Mouse (Mus musculus) regulatory T cell (primary cell): ENCODE results near the gene Aff3.

Experiments used
- in situ Hi-C: fragments of 300-600 bp; cut with MboI, MseI; formaldehyde crosslinking; loops from one replicate; pipeline ENCODE4 v1.15.1; 2025; ENCODE audit warnings: high pct_unique_total_duplicates

Aff3 gene

DNA sequence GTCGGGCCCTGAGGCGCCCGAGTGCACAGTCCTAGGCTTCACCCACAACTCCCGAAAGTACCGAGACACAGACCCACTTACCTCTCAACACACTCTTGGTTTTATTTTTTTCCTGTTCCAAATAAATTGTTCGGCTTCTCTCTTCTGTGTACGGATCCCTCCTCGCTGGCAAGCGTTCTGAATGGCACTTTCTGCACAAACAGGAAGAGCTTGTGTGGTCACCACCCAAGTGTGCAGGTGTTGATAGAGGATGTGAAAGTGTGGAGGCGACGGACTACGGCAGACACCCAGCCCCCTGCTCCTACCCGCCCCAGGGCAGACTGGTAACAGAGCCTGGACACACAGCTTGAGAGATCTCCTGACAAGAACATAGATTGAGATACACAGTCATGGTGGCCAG lies at the start of gene Aff3:
Aff3 (minus strand) TSS at position 179 of the 400 bp plus-strand sequence.
- in situ Hi-C loops = loop anchor here (5.0 to 10.0 kb wide), 2 partner anchors 58 to 1070 kb away; no protein-coding TSS in a partner anchor

DNA sequence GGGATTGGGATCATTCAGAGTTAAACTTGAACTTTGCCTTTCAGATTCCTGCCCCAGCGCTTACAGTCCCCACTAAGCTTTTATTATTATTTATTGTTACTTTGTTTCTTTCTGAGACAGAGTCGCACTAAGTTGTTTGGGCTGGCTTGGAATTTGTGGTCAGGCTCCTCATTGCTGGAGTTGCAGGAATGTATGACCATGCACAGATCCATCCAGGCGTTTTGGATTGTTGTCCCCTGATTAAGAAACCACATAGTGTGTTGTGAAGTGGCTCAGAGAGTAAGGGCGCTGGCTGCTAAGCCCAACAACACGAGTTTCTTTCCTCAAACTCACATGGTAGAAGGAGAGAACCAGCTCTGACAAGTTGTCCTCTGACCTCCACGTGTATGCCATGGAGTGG lies 35.9 kb upstream of the Aff3 start:
- in situ Hi-C loops = no loop called here

DNA sequence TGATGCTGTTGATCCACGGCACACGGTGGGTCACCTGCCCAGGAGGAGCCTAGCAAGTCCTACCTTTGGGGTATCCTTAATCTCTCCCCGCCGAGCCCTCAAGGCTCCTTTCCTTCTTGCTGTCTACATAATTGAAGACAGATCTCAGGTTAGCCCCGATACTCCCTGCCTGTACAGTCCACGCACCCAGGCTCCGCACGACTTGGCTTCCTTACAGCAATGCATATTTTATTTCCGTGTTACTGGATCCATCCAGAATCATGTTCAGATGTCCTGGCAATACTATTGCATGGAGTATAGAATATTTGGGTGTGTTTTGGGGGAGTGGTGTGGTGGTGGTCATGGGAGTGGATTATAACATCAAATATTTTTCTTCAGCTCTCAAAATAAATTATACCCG lies 34.5 kb upstream of the Aff3 start:
- in situ Hi-C loops = no loop called here

DNA sequence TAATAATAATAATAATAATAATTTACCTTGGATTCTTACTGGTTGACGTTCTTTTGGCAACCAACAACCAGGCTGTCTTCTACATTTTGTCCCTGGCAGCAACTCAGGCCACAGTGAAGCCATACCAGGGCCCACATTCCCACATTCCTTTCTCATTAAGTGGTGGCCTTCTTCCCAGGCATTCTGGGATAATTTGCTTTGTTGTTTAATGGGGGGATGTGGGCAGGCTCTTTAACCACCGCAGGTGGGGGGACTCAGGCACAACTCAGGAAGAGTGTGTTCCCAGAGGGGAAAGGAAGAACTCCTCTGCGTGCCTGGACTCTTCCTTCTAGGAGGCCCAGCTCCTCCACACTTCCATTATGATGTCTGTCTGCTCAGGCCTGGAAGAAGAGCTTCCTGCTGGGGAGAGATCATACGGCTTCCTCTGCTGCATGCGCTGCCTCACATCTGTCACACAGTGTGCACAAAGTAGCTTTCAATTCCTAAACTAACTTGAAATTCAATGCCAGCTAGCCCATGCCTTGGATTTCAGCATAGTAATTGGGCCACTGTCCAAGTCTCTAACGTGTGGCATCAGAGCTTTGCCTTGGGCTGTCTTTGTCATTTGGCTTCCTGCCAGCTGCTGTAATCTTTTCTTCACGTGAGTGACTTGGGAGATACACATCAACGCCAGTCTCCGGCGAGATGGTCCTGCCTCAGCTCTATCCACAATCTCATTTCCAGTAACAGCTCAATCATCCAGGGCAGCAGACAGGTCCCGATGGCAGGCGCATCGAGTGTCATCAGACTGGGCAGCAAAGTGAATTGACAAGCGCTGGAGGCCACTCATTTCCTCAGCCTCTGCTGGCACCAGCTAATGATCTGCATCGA lies 31.3 kb upstream of the Aff3 start:
- in situ Hi-C loops = no loop called here

DNA sequence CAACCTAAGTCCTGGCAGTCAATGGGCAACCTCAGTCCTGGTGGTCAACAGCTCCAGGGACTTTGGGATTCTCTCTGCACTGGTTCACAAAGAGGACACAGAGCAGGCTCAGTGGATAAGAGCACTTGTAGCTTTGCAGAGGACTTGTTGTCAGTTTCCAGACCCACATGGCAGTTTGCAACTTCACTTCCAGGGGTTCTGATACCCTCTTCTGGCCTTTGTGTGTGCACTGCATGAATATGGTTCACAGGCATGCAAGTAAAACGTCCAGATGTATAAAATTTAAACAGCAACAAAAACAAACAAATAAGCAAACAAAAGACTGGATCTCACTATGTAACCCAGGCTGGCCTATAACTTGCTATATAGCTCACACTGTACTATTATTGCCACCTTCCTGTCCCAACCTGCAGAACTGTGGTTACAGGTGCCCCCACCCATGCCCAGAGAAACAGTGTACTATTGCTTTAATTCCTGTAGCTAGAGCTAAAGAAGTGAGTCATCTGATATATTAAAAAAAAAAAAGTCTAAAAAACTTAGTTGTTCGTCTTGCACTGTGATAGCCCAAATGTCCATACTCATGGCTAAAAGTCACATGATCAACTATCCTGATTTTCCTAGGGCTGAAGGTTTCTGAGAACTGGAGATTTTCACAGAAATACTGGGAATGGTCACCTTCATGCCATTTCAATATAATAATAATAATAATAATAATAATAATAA lies 30.5 kb upstream of the Aff3 start:
- in situ Hi-C loops = no loop called here

DNA sequence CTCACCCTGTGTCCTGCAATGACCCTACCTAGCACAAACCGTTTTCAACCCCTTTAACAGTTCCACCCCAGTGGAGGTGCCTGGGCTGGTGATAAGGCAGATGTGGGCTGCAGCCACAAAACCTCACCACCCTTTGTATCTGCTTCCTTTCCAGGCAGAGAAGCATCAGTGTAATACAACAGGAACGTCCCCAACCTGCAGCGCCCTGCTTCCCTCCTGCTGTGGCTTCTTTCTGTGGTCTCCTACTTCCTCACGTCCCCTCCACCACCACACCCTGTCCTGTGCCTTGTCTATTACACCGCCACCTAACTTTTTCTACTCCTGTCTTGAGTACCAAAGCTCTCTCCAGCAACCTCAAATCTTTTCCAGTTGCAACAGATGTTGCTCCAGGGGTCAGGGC lies 29.4 kb upstream of the Aff3 start:
- in situ Hi-C loops = no loop called here

DNA sequence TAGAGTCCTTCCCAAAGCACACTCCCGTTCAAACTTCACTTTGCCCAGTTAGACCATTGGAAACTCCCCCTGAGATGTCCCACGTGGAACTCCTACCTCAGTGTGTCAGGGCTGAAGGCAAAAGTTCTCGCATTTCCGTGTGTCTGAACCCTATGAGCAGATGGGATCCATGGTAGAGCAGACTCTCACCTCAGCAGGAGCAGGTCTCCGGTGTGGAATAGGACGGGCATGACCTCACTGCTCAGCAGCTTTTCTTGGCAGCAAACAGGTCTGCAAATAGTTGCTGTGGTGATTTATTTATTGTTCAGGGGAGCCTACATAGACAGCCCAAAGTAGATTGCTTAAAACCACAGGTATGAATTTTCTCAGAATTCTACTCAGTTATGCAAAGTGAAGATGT lies 25.7 kb upstream of the Aff3 start:
- in situ Hi-C loops = no loop called here

DNA sequence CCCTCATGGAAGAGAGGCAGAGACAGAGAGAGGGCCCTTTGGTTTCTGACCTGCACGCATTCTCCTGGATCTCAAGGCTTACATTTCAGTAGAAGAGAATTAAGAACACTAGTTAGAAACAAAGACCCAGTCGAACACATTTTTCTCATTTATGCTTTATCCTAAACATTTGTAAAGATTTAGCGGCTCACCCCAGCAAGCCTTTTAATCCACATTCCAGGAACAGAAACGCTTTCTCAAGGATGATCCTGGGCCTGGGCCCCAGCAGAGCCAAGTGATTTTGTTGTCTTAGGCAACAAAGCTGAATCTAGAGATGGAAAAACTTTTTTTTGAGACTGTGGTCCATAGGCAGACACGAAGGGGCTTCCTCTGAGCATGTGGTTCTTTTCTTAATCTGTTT lies 23.5 kb upstream of the Aff3 start:
- in situ Hi-C loops = no loop called here

DNA sequence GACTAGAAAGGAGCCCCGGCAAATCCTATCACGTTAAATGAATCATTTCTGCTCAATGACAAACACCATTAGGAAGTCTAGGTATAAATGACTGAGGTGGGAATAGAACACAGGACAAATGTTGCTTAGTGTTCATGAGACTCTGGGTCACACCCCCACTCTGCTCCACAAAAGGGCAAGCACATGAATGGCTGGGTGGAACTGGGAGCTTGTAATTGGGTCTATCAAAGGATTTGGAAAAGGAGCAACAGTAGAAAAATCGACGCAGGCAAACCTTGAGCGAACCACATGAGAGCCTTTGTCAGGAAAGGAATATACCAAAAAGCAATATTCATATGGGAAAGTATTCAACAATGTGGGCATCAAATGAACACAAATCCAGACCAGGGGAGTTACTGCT lies 21.0 kb upstream of the Aff3 start:
- in situ Hi-C loops = no loop called here

DNA sequence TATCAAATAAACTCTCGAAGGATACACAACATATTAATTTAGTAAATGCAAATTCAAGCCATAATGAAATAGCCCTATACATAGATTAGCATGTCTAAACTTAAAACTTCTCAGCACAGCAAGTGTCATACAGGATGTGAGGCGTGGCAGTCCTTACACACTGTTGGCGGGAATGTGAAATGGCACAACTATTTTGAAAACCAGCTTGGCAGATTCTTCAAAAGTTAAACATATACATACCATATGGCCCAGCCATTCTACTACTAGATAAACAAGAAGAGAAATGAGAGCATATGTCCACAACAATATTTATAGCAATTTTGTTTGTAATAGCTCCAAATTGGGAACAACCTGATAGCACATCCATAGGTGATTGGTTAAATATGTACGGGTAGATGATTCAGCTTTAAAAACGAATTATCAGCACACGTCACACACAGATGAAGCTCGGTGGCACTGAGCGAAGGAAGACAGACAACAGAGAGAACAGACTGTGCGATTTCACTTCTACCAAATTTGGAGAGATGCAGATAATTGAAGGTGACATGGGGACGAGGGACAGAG lies 18.5 kb upstream of the Aff3 start:
- in situ Hi-C loops = no loop called here

DNA sequence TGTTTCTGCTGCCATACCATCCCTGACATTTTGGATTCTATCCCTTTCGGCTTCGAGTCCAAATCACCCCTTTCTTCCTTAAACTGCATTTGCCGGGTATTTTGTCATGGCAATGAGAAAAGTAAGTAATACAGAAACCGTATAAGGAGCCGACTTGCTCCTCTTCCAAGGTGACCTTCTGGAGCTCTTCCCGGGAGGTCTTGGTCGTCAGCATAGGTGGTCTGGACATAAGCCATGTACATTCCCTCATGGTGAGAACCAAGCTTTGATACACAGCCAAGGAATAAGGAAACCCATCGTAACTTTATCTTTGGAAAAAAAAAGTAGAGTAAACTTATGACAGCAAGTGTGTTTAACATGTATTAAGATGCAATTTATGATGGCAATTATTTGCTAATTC lies 15.1 kb upstream of the Aff3 start:
- in situ Hi-C loops = no loop called here

DNA sequence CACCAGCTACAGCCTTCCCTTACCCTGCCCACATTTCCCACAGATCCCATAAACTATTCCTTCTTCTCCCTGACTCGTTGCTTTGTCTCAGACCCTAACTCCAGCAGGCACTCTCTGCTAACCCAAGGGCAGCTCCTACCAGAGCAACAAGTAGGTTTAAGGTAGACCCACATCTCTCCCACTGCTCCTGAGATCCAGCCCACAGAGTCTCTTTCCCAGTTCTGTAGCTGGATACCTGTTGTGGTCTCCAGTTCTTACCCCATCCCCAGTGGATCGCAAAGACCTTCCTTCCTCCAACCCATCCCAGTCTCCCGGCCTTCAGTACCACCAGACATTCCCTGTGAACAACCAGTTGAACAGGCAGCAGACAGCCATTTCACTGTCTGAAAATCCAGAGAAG lies 7.0 kb upstream of the Aff3 start:
- in situ Hi-C loops = no loop called here

DNA sequence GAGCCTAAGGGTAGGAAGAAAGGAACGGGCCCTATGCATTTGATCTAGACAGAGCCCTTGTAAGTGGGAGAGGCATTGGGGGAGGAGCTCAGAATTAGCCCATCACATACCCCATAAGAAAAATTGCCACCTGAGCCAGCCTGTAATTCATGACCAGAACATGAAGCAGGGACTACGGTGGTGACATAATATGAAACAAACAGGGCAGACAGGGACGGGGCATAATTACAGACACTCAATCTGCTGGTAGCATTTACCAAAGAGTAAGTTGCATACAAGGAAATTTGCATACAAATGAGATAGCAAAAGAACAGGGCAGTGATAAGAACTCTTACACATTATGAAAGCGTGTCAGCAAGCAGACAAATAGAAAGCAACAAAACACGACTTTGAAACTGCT lies 6.3 kb upstream of the Aff3 start:
- in situ Hi-C loops = no loop called here

DNA sequence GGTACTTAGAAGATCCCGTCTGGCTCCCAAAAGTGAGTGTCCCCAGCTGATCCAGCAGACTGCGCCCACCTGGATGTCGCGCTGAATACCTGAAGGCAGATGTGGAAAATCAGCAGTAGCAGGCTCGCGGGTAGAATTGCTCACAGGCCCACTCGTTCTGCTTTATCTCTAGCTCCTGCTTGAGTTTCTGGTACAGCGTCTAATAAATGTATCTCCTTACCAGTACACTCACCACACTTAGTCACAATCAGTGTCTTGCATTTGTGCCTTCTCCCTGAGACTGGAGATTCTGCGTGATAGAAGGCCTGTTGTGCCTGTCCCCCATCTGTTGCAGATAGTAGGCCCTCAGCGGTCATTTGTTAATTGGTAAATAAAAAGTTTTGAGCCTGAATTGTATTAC lies 3.6 kb upstream of the Aff3 start:
- in situ Hi-C loops = loop anchor here (5.0 to 10.0 kb wide), 2 partner anchors 54 to 1066 kb away; no protein-coding TSS in a partner anchor

DNA sequence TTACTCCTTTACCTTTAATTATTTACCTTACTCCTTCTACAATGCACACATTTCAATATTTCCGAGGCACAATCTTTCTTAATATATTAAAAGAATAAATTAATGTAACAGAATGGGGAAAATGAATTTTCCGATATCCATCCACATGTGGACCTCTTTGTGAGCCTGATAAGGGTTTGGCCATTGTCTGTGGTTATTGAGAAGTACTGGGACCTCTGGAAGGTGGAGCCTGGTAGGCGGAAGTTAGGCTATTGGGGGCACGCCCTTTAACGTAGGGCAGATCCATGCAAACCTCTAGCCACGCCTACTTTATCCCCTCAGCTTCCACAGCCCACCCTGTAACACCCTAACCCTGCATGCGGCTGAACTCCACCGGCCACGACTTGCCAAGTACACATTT lies 3.1 kb upstream of the Aff3 start:
- in situ Hi-C loops = loop anchor here (5.0 to 10.0 kb wide), 2 partner anchors 54 to 1067 kb away; no protein-coding TSS in a partner anchor

DNA sequence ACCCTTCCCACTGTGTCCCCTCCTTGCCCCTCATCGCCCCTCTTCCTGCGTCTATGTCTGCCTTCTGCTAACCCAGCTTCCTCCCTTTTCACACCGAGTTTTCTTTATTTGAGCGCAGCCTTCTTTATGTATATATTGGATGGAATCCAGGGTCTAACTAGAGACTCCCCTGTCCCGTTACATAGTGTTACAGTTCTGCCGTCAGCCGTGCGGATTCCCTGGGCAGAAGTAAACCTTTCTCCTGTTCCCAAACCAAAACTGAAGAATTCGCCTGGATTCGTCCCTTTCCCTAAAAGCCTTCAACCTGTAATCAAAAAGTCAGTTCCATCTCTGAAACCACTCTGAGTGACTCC lies 2.0 kb upstream of the Aff3 start:
- in situ Hi-C loops = loop anchor here (5.0 to 10.0 kb wide), 2 partner anchors 56 to 1068 kb away; no protein-coding TSS in a partner anchor

DNA sequence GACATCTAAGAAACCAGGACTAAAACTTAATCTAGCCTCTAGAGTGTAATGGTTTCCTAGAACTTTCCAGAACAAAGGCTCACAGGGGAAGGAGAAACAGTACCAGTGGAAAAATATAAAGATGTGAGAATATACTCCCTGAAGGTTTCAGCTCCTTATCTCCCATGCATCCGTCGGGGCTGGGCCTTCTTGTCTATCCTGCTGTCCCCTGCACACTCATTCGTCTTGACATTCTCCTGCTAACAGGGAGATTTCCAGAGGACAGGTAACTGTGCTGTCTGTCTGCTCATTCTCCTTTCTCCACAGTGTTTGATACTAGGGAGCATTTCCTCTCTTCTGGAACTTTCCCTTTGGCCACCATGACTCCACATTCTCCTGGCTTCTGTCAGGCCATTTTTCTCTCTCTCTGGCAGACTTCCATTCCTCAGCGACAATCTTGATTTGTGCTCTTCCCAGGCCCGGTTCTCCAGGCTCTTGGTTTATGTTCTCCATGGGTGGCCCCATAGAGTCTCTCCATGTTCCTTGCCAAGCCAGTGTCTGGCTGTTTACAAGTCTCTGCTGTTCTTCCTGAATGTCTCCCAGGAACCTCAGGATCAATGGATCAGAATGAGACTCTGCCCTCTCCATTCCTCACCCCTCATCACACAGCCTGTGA lies 1.5 kb upstream of the Aff3 start:
- in situ Hi-C loops = loop anchor here (5.0 to 10.0 kb wide), 2 partner anchors 56 to 1069 kb away; no protein-coding TSS in a partner anchor

DNA sequence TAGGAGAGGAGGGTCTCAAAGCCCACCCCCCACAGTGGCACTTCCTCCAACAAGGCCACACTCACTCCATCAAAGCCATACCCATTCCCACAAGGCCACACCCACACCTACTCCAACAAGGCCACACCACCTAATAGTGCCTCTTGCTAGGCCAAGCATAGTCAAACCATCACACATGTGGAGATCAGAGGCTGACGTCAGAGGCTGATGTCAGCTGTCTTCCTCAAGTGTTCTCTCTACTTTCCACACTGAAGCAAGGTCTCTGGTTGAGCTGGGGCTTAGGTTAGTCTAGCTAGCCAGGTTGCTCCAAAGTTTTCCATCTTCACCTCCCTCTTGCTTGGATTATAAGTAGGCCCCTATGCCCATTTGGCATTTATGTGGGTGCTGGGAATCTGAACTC lies 856 bp upstream of the Aff3 start:
- in situ Hi-C loops = loop anchor here (5.0 to 10.0 kb wide), 2 partner anchors 57 to 1069 kb away; no protein-coding TSS in a partner anchor

DNA sequence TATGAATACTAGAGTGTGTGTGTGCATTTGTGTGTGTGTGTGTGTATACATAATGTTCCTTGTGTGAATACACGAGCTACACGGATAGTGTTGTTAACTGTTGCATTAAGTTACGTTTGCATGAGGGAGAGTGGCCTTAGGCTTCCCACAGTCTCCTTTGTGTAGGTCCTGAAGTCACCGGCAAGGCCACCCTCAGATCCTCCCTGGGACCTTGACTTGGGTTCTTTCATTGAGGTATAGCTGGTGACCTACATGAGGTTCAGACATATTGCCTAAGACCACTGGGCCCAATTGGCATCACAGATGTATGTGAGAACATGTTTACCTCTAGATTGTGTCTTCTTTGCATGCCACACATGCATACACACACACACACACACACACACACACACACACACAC lies 494 bp downstream of the Aff3 start:
- in situ Hi-C loops = loop anchor here (10.0 kb wide), 1 partner anchor 1071 kb away; no protein-coding TSS in a partner anchor

DNA sequence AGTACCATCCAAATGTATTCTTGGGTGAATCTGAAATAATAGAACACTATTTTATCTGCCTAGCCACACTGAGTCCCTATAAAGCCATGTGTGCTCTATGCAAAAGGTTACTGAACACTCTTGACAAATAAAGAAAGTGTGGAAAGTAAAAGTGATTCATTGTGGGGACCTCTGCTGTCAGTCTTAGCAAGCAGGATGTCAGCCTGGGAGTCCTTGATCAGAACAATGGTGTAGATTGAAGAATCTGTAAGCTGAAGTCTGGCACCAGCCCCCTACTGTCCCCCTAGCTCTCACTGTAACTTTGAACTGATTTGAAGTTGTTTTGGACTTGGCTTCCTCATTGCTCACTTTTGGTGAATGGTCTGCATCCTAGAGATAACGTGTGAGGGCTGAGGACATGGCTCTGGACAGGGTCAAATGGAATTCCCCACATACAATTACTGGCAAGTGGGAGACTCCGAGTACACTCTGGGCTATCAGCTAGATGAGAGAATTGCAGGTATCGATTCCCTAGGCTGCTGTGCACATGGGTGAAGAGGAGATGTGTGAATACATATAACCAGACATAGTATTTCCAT lies 2.0 kb downstream of the Aff3 start:
- in situ Hi-C loops = loop anchor here (10.0 kb wide), 1 partner anchor 1072 kb away; no protein-coding TSS in a partner anchor

DNA sequence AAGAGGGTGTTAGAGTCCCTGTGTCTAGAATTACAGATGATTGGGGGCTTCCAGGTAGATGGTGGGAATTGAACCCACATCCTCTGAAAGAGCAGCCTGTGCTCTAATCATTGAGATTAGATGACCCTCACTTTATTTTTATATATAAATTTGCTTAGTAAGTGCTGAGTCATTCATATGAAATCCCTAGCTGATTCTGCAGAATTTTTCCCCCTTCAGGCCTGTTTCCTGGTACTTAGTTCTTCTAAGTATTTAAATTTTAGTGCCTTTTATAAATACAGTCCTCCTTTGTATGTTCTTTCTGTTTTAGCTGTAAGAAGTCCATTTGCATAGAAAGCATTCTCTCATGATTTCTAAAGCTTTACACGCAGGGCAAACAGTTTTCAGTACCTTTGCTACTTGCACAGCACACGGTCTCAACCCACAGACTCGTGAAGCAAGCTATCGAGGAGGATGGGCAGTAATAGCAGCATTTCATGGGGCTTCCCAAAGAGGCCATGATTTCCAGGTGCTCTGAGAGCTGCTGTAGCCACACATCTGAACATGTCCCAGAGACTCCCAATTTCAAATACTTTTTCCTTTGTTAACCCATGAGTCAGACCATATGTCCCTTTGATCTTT lies 5.7 kb downstream of the Aff3 start:
- in situ Hi-C loops = no loop called here
